Mouse (Mus musculus) urinary bladder, adult 2 months (tissue): ENCODE results near the gene Mrps12. TPM values are rescaled to one million over a fixed set of nuclear protein-coding genes. Genes with fewer than 3 reads are reported as not detected.
"Not testable (repeated sequence)": the region's sequence is repeated elsewhere in the genome, so short reads cannot be mapped to it uniquely, and the experiment has no call there.

Source experiments
- DNase-seq: peaks from one replicate; pipeline ENCODE4 v3.0.0; 2022; ENCODE audit warnings: low spot score
- polyA plus RNA-seq: library from polyadenylated mRNA; depleted of rRNA; stranded (reverse); fragments of >200 nt; gene quantifications from 2 replicates; pipeline ENCODE4 v1.2.3, GENCODE M21; 2012; rRNA removed

Gene Mrps12
- polyA plus RNA-seq, 1 experiment: 59.2 TPM

DNA sequence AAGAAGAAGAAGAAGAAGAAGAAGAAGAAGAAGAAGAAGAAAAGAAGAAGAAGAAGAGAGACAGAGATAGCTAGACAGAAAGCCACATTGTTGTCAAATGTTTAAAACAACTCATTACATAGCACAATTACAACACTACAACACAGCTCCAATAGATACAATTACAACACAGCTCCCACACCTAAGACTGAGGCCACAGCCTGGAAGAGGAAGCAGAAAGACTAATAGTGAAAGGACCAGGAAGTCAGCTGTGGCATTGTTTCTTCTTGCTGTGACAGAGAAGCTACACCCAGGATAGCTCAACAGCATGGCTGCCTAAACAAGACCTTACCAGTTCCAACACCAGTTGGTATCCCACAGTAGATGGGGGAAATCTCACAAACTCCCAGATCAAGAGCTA lies 32.2 kb downstream of the Mrps12 start:
- no peak for DNase-seq

DNA sequence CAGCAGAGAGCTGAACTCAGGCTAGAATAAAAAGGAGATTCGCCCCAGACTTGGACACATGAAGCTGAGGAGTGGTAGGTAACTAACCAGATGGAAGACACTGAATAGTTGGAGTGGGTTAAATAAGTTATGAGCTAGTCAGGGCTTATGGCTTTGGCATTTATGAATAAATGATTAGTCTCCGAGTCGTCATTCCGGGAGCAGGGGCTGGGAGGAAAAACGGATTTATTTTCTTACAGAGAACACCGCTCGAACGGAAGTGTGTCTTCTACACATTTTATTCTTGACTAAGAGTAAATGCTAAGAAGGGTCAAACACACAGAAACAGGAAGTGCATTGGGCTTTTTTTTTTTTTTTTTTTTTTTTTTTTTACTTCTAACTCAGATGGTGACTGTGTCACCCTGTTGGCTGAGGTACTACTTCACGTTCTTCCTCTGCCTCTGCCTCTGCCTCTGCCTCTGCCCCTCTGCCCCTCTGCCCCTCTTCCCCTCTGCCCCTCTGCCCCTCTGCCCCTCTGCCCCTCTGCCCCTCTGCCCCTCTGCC lies 38.9 kb downstream of the Mrps12 start:
- DNase-seq: no peak

DNA sequence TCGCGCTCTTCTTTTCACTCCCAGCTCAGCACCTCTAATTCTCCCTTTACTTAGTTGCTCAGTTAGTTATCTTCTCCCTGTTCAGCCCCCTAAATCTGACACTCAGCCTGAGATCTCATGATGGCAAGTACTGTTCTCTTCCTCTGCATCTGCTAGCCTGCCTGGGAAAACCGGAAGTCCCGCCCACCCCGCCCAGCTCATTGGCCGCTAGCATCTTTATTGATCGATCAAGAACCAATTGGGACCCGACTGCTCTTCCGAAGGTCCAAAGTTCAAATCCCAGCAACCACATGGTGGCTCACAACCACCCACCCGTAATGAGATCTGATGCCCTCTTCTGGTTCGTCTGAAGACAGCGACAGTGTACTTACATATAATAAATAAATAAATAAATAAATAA lies 40.3 kb downstream of the Mrps12 start:
- not testable (repeated sequence) for DNase-seq

DNA sequence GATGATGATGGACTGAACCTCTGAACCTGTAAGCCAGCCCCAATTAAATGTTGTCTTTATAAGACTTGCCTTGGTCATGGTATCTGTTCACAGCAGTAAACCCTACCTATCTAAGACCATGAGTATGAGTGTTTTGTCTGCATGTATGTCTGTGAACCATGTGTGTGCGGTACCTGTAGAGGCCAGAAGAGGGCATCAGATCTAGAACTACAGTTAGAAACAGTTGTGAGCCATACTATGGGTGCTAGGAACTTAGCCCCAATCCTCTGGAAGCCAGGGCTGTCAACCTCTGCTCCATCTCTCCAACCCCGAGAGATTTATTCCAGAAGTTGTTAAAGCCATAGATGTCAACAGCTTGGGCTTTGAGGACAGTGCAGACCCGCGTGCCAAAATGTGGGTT lies 41.4 kb downstream of the Mrps12 start:
- DNase-seq: no peak

DNA sequence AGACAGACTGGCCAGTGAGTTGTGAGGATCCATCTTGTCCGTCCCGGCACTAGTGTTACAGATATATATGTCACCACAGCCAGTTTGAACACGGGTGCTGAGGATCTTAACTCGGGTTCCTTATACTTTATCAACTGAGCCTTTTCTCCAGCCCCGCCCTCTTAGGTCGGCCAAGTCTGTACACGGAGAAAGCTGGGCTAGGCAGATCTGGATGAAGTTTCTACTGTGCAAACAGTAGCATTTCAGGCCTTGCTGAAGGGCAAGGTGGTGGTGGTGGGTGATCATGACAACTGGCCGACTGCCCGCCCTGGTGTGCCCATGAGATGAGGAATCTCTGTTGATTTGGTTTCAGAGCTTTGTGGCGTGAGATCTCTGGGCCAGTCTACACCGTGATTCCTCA lies 44.3 kb downstream of the Mrps12 start:
- DNase-seq: no peak

DNA sequence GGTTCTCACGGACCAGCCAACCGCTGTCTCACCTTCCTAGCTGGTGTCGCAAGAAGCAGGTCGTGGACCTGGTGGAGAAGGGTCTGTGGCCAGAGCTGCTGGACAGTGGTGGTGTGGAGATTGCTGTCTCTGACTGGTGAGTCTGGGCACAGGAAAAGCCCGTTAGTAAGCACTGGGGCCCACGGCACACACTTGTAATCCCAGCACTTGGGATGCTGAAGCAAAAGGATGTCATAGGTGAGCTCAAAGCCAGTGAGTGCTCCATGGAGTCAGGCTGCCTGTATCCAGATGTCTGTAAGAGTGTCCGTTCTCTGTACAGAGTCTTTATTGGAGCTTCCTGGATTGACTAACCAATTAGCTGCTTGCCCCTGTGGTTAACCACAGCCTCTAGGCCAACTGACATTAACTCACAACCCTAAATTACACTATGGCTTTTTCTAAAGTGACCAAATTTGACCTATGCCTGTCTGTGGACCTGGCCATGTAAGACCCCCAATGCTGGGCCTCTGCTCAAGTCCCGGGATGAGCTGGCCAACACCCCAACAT lies 46.6 kb downstream of the Mrps12 start:
- no peak for DNase-seq

DNA sequence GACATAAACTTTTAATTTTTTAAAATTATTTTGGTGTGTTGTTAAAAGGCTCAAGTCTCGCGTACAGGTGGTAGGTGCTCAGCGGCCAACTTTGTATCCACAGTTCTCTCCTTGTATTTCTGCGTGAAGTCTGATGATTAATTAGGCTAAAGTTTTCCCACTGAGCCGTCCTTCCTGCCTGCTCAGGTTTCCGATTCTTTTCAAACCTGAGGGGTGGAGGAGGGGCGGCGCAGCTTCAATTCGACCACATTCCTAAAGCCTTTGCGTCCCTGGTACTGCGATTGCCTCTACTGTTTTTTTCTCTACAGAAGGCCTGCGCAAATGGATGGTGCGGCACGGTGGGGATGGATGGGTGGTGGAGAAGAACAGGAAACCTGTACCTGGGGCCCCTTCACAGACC lies 47.2 kb downstream of the Mrps12 start:
- no peak for DNase-seq

DNA sequence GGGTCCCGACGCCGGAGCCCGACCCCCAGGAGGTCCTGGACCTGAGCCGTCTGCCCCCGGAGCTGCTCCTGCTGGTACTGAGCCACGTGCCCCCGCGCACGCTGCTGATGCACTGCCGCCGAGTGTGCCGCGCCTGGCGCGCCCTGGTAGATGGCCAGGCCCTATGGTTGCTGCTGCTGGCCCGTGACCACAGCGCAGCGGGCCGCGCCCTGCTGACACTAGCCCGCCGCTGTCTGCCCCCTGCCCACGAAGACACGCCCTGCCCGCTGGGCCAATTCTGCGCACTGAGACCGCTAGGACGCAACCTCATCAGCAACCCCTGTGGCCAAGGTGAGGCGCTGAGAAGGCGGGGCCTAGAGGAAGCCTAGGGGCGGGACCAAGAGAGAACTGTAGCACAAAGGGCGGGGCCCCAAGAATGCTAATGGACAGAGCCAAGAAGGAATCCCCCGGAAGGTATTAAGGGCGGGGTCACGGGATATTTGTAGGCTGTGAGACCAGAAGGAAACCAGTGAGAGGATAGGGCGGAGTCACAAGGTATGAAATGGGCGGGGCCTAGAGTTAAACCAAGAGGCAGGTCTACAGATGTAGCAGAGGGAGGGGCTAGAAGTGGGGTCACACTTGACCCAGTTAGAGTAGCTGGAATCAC lies 48.2 kb downstream of the Mrps12 start:
- peak; percentile 28 for DNase-seq

DNA sequence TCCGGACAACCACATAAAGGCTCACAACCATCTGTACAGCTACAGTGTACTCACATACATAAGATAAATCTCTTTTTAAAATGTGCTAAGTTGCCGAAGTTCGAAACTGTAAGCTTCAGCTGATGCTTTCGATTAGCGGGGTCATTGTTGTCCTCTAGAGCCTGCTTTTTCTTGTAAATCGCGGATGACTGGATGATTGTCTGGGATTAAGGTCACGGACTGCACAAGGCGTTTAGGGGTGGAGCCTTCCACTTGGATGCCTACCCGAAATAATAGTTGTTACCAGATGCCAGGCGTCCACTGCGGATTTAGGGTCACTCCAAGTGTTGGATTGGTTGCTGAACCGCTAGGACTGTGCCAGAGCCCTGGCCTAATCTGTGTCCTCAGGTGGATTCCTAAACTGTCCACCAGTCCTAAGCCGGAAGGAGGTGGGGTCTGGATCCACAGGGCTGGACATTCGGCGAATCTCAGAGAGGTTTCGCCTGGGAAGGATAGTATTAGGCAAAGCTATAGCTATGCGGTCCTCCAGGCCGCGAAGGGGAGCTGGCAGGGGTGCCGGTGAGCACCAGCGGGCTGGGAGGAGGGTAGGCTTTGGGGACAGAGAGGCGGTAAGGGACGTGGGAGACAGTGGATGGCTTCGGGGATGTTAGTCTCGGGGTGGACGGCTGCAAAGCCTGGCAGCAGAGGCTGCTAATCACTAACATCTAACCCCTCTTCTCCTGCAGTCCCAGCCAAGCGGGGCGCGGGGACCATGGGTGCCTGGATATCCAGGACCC lies 48.9 kb downstream of the Mrps12 start, which contains the start of gene Fbxo27:
TSS of gene Fbxo27 (plus strand) at position 305 of the 776 bp plus-strand sequence.
- DNase-seq: no peak

DNA sequence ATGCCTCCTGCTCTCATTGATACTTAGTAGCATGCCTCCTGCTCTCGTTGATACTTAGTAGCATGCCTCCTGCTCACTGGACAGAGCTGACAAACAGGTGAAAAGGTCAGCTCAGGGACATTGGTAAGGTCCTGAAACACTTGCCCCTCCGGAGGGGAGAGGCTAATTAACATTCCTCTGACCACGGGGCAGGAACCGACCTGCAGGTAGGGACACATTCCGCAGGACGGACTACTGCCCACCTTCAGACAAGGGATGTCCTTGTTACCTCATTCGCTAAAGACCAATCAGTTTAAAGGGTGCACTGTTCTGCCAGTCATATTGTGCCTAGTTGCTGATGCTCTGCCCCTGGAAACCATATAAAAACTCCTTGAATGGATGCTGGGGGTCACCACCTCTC lies 50.5 kb downstream of the Mrps12 start:
- DNase-seq: no peak

Other genes with a start within 250 kb of the Mrps12 start
- not detected in 2 replicates for gene Ifnl2, start 231.4 kb downstream of the Mrps12 start, polyA plus RNA-seq
- not detected in 2 replicates for gene Ifnl3, start 219.0 kb downstream of the Mrps12 start, polyA plus RNA-seq
- 0.27 TPM in 1 of 2 replicates, not detected in the other for gene Sycn, start 200.9 kb downstream of the Mrps12 start, polyA plus RNA-seq
- 0.67 and 1.1 TPM in 2 replicates for gene Nccrp1, start 194.6 kb downstream of the Mrps12 start, polyA plus RNA-seq
- gene Samd4b, start 143.7 kb downstream of the Mrps12 start, polyA plus RNA-seq: 49.9 and 54.5 TPM in 2 replicates
- gene Pak4, start 143.6 kb downstream of the Mrps12 start, polyA plus RNA-seq: 24.7 and 31.3 TPM in 2 replicates
- gene Acp7, start 110.5 kb downstream of the Mrps12 start, polyA plus RNA-seq: not detected in 2 replicates
- 9.4 and 12.6 TPM in 2 replicates for gene Fbxo27, start 49.0 kb downstream of the Mrps12 start, polyA plus RNA-seq
- gene Fbxo17, start 25.0 kb downstream of the Mrps12 start, polyA plus RNA-seq: 6.1 and 6.8 TPM in 2 replicates
- gene Sars2, start 172 bp upstream of the Mrps12 start, polyA plus RNA-seq: 9.9 and 10.6 TPM in 2 replicates
- 0.06 TPM in 1 of 2 replicates, not detected in the other for gene Ccer2, start 14.4 kb upstream of the Mrps12 start, polyA plus RNA-seq
- gene Sirt2, start 24.9 kb upstream of the Mrps12 start, polyA plus RNA-seq: 84.7 and 100 TPM in 2 replicates
- 16.4 and 18.6 TPM in 2 replicates for gene Nfkbib, start 25.7 kb upstream of the Mrps12 start, polyA plus RNA-seq
- 2.6 and 4.1 TPM in 2 replicates for gene Rinl, start 47.1 kb upstream of the Mrps12 start, polyA plus RNA-seq
- gene Hnrnpl, start 66.7 kb upstream of the Mrps12 start, polyA plus RNA-seq: 325 and 346 TPM in 2 replicates
- gene Ech1, start 83.4 kb upstream of the Mrps12 start, polyA plus RNA-seq: 246 and 303 TPM in 2 replicates
- 29.4 and 39.9 TPM in 2 replicates for gene Lgals4, start 92.0 kb upstream of the Mrps12 start, polyA plus RNA-seq
- gene Lgals7, start 122.0 kb upstream of the Mrps12 start, polyA plus RNA-seq: 1.3 and 3.6 TPM in 2 replicates
- gene Capn12, start 139.6 kb upstream of the Mrps12 start, polyA plus RNA-seq: 0.66 and 0.73 TPM in 2 replicates
- gene Actn4, start 220.5 kb upstream of the Mrps12 start, polyA plus RNA-seq: 285 and 345 TPM in 2 replicates
- gene Eif3k, start 240.0 kb upstream of the Mrps12 start, polyA plus RNA-seq: 368 and 380 TPM in 2 replicates
- gene Map4k1, start 240.2 kb upstream of the Mrps12 start, polyA plus RNA-seq: 3.6 and 3.8 TPM in 2 replicates